ENCODE assay signal across 7 mouse cellular contexts in genomic region chr14:105803281-105803680, GRCm38 (mm10).
DNase-seq lines count a peak whose midpoint lies in the region; ATAC-seq and TF ChIP-seq lines count a peak whose summit lies in the region.

No protein-coding gene starts in this region.

- H3K27me3 ChIP-seq in liver, adult 2 months (ENCODE audit: control insufficient read depth, insufficient read depth, low read length): no peaks in the 10 kb centered on the region
- H3K27me3 ChIP-seq in myocyte (ENCODE audit: control insufficient read depth, insufficient read depth, insufficient read length): no peaks in the 10 kb centered on the region

- 0 out of 2 replicates have a peak, but pooled peaks have one; percentile 7 for ATAC-seq in granulocyte monocyte progenitor cell, adult 5-6 weeks (replicated peaks; ENCODE audit: poor library complexity, severe bottlenecking)

- peak overlapping the region; percentile 49 for H3K4me2 ChIP-seq in myocyte (ENCODE audit: low read depth)

- no peak for TF ChIP-seq POLR2A in liver, adult 2 months (IDR thresholded peaks at IDR 0.05; ENCODE audit: extremely low read depth, insufficient read depth, low read length)
- no peak for TF ChIP-seq POLR2A in myocyte (IDR thresholded peaks at IDR 0.05; ENCODE audit: insufficient read length, low read depth)

- H3ac ChIP-seq in myocyte (ENCODE audit: control insufficient read depth, insufficient read length): no peak overlapping the region

- no peaks in the 10 kb centered on the region for H3K79me2 ChIP-seq in liver, adult 2 months (ENCODE audit: control insufficient read depth, insufficient read depth, low read length)
- no peaks in the 10 kb centered on the region for H3K79me2 ChIP-seq in myocyte (ENCODE audit: control insufficient read depth, insufficient read depth)

- no peak for TF ChIP-seq CTCF in liver, adult 2 months (IDR thresholded peaks at IDR 0.05; ENCODE audit: low read depth, low read length)

- WGBS in liver, adult 2 months: 19% methylated on average over 7 of the region's 7 CpGs

- H3K36me3 ChIP-seq in liver, adult 2 months (ENCODE audit: control insufficient read depth, insufficient read depth, low read length): no peaks in the 10 kb centered on the region
- H3K36me3 ChIP-seq in myocyte (ENCODE audit: control insufficient read depth, insufficient read depth): no peaks in the 10 kb centered on the region

- no peak overlapping the region for H3K9ac ChIP-seq in liver, adult 2 months (ENCODE audit: low read depth, low read length)

- no peaks in the 10 kb centered on the region for H3K4me1 ChIP-seq in liver, adult 2 months (ENCODE audit: control insufficient read depth, insufficient read depth, low read length)

- H3K4me3 ChIP-seq in liver, adult 2 months (ENCODE audit: insufficient read depth, low read depth, low read length): no peak overlapping the region
- no peak overlapping the region for H3K4me3 ChIP-seq in myocyte

- peak; percentile 59 for DNase-seq in liver, adult 2 months (ENCODE audit: extremely low read depth, low read depth, low spot score)
- no peak for DNase-seq in liver
- peak; percentile 60 for DNase-seq in kidney, adult 9 months
- DNase-seq in cerebellum, postnatal 10 days: no peak
- no peak for DNase-seq in Muller cell, postnatal 12 days (ENCODE audit: inconsistent ontology term)

- H3K27ac ChIP-seq in liver, adult 2 months (replicated peaks; ENCODE audit: insufficient read depth, low read depth, low read length): no peak overlapping the region

TF ChIP-seq in myocyte, 11 proteins besides CTCF, POLR2A, EP300 and RAD21:
- TF ChIP-seq USF1 (IDR thresholded peaks at IDR 0.05; ENCODE audit: low read depth): no peak
- TF ChIP-seq SRF (IDR thresholded peaks at IDR 0.05; ENCODE audit: control insufficient read depth, insufficient read length, low read depth): no peak

Comparison
In these comparisons a context has a peak if more than half of its experiments do, and no peak if none do; other contexts are left out.
1. DNase-seq: peak in liver, adult 2 months (single experiment) and kidney, adult 9 months (single experiment); none in liver (single experiment), cerebellum, postnatal 10 days (0 of 2) and Muller cell, postnatal 12 days (single experiment).